Mouse (Mus musculus): ENCODE measurements around the gene Lima1. TPM values are rescaled to one million over a fixed set of nuclear protein-coding genes. Genes with fewer than 3 reads are reported as not detected.

The Lima1 gene
- polyA plus RNA-seq (2012; rRNA removed): 9.1 and 9.6 TPM in 2 replicates

DNA sequence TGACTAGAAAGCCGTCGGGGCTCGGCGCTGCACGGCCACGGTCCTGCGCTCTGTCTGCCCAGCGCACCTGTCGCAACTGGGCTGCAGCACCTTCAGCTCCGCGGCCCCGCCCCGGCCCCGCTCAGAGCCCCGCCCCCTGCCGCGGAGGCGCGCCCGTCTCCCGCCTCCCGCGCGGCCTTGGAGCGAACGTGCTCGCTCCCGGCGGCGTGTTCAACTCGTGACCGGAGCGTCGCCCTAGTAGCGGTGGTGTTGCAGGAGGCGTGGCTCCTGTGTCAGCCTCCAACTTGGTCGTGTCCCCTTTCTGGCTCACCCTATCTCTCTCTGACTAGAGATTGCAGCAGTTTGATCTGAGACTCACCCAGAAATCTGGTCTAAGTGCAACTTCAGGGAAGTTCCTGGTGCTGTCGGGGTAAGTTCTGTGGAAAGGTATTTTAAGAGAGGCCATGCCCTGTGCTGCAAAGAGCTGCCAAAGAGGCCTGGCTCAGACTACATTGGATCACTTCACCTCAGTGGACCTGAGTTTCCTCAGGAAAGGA lies at the start of gene Lima1:
Gene Lima1, minus strand, starts transcription at position 123 of the 536 bp plus-strand sequence.

DNA sequence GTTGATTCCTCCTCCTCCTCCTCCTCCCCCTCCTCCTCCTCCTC lies 102.6 kb downstream of the Lima1 start, which contains the start of gene Cers5:
Gene Cers5, minus strand, starts transcription at position 5 of the 44 bp plus-strand sequence.

Other genes with a start within 250 kb of the Lima1 start
- 29.8 and 32.5 TPM in 2 replicates for gene Racgap1, start 223.8 kb downstream of the Lima1 start, polyA plus RNA-seq (2012; rRNA removed)
- gene Asic1, start 205.1 kb downstream of the Lima1 start, polyA plus RNA-seq (2012; rRNA removed): 0.08 and 0.11 TPM in 2 replicates
- 5.7 and 7.1 TPM in 2 replicates for gene Smarcd1, start 173.3 kb downstream of the Lima1 start, polyA plus RNA-seq (2012; rRNA removed)
- not detected in 2 replicates for gene Gm17349, start 170.0 kb downstream of the Lima1 start, polyA plus RNA-seq (2012; rRNA removed)
- gene Gpd1, start 157.9 kb downstream of the Lima1 start, polyA plus RNA-seq (2012; rRNA removed): 48.8 and 59.5 TPM in 2 replicates
- 91.2 and 107 TPM in 2 replicates for gene Cox14, start 149.8 kb downstream of the Lima1 start, polyA plus RNA-seq (2012; rRNA removed)
- 5.6 and 6.3 TPM in 2 replicates for gene Cers5, start 102.6 kb downstream of the Lima1 start, polyA plus RNA-seq (2012; rRNA removed)
- gene Fam186a, start 91.6 kb upstream of the Lima1 start, polyA plus RNA-seq (2012; rRNA removed): not detected in 2 replicates
- 15.3 and 19.0 TPM in 2 replicates for gene Larp4, start 94.6 kb upstream of the Lima1 start, polyA plus RNA-seq (2012; rRNA removed)
- gene Dip2b, start 163.2 kb upstream of the Lima1 start, polyA plus RNA-seq (2012; rRNA removed): 2.7 and 3.4 TPM in 2 replicates

Measured in liver, embryonic 18 days (tissue).